Mouse (Mus musculus) erythroblast, embryonic 14.5 days (primary cell): Measurements from ENCODE around the gene Olfr1163. TPM values are rescaled to one million over a fixed set of nuclear protein-coding genes. Genes with fewer than 3 reads are reported as not detected.
"Not testable (repeated sequence)": the region's sequence is repeated elsewhere in the genome, so short reads cannot be mapped to it uniquely, and the experiment has no call there.

Experiments used
- H3K27me3 ChIP-seq: 2 replicates; pipeline ENCODE4 v1.6.1; 2012; ENCODE audit warnings: inconsistent platforms; ENCODE audit not compliant: control insufficient read depth
- H3K36me3 ChIP-seq: 2 replicates; pipeline ENCODE4 v1.6.1; 2012; ENCODE audit warnings: mild to moderate bottlenecking, inconsistent platforms; ENCODE audit not compliant: control insufficient read depth
- H3K4me1 ChIP-seq: 2 replicates; pipeline ENCODE4 v1.6.1; 2012; ENCODE audit warnings: inconsistent platforms; ENCODE audit not compliant: control insufficient read depth
- H3K4me3 ChIP-seq: replicated peaks from 2 replicates; pipeline ENCODE3; 2012; ENCODE audit warnings: moderate library complexity, mild to moderate bottlenecking, inconsistent platforms
- H3K9me3 ChIP-seq: 2 replicates; pipeline ENCODE4 v1.6.1; 2012; ENCODE audit warnings: low read length, inconsistent platforms, mixed read lengths; ENCODE audit not compliant: control insufficient read depth
- GATA1 ChIP-seq: IDR thresholded peaks from 2 replicates; pipeline ENCODE4 v1.6.1; 2012; ENCODE audit warnings: low read length, inconsistent platforms, mixed read lengths
- TAL1 ChIP-seq: IDR thresholded peaks from 3 replicates; pipeline ENCODE4 v1.6.1; 2012; ENCODE audit warnings: low read length, inconsistent platforms, mixed read lengths
- polyA plus RNA-seq: library from polyadenylated mRNA; stranded (reverse); fragments of >175 nt; gene quantifications from 2 replicates; pipeline ENCODE4 v1.2.3, GENCODE M21; 2012

Gene Olfr1163
- polyA plus RNA-seq: not detected in 2 replicates

- no peak within 1 kb of the TSS for H3K4me3 ChIP-seq
- no peaks in the 10 kb centered on the region for H3K4me1 ChIP-seq
- no peaks in the 10 kb centered on the region for H3K27me3 ChIP-seq
- no peak for TF ChIP-seq GATA1
- H3K36me3 ChIP-seq: no peaks in the 10 kb centered on the region
- no peaks in the 10 kb centered on the region; the same call in 1 of the 2 replicates for H3K9me3 ChIP-seq
These were observed at the start of gene Olfr1163 for GRCm38 (mm10) chr2:88071730-88072129. Gene Olfr1163 (minus strand): TSS chr2:88071830.

GRCm38 (mm10) chr2:88093866-88094265, 22.2 kb upstream of the Olfr1163 start, which contains the start of gene Olfr1164:
Gene Olfr1164 (minus strand): TSS chr2:88093966.
- TF ChIP-seq GATA1: no peak
- TF ChIP-seq TAL1: no peak
- H3K9me3 ChIP-seq: no peaks in the 10 kb centered on the region
- no peaks in the 10 kb centered on the region for H3K4me1 ChIP-seq
- no peak within 1 kb of the TSS for H3K4me3 ChIP-seq
- H3K27me3 ChIP-seq: no peaks in the 10 kb centered on the region
- H3K36me3 ChIP-seq: no peaks in the 10 kb centered on the region

- Histone ChIP-seq H3K36me3 (no peaks in the 10 kb centered on the region), H3K4me3 (no peak overlapping the region), H3K9me3 (peaks cover 3% of the 10 kb centered on the region; the same call in 1 of the 2 replicates), H3K27me3 (no peaks in the 10 kb centered on the region), H3K4me1 (no peaks in the 10 kb centered on the region)
- TF ChIP-seq TAL1: no peak
- no peak for TF ChIP-seq GATA1
These were observed 8.0 kb downstream of the Olfr1163 start for GRCm38 (mm10) chr2:88063587-88063986.

GRCm38 (mm10) chr2:88051029-88051428, 20.6 kb downstream of the Olfr1163 start, which contains the start of gene Olfr1162:
Gene Olfr1162 (minus strand): TSS chr2:88051129.
- Histone ChIP-seq H3K4me1 (no peaks in the 10 kb centered on the region), H3K4me3 (no peak within 1 kb of the TSS), H3K9me3 (peaks cover 2% of the 10 kb centered on the region; the same call in 1 of the 2 replicates), H3K27me3 (no peaks in the 10 kb centered on the region), H3K36me3 (no peaks in the 10 kb centered on the region)
- no peak for TF ChIP-seq TAL1
- no peak for TF ChIP-seq GATA1

GRCm38 (mm10) chr2:88037599-88037998, 34.0 kb downstream of the Olfr1163 start, which contains the start of gene Olfr73:
Gene Olfr73 (minus strand): TSS chr2:88037699.
- TF ChIP-seq TAL1 (no peak), GATA1 (no peak)
- H3K9me3 ChIP-seq: no peaks in the 10 kb centered on the region
- H3K27me3 ChIP-seq: no peaks in the 10 kb centered on the region
- H3K4me1 ChIP-seq: no peaks in the 10 kb centered on the region
- H3K36me3 ChIP-seq: no peaks in the 10 kb centered on the region
- no peak within 1 kb of the TSS for H3K4me3 ChIP-seq

GRCm38 (mm10) chr2:88022474-88022873, 49.2 kb downstream of the Olfr1163 start, which contains the start of gene Olfr1161:
Gene Olfr1161 (plus strand): TSS chr2:88022774.
- H3K36me3 ChIP-seq, H3K4me3 ChIP-seq, H3K4me1 ChIP-seq, H3K27me3 ChIP-seq, H3K9me3 ChIP-seq: not testable (repeated sequence)

Other genes with a start within 250 kb of the Olfr1163 start
- gene Olfr1148, start 241.3 kb downstream of the Olfr1163 start, polyA plus RNA-seq: not detected in 2 replicates
- not detected in 2 replicates for gene Olfr1150-ps1, start 227.8 kb downstream of the Olfr1163 start, polyA plus RNA-seq
- gene Olfr1151, start 216.0 kb downstream of the Olfr1163 start, polyA plus RNA-seq: 0.02 TPM in 1 of 2 replicates, not detected in the other
- gene Olfr1152, start 205.3 kb downstream of the Olfr1163 start, polyA plus RNA-seq: not detected in 2 replicates
- not detected in 2 replicates for gene Olfr1153, start 176.9 kb downstream of the Olfr1163 start, polyA plus RNA-seq
- gene Olfr1154, start 166.7 kb downstream of the Olfr1163 start, polyA plus RNA-seq: 0.06 TPM in 1 of 2 replicates, not detected in the other
- not detected in 2 replicates for gene Olfr1155, start 126.7 kb downstream of the Olfr1163 start, polyA plus RNA-seq
- not detected in 2 replicates for gene Olfr1156, start 118.7 kb downstream of the Olfr1163 start, polyA plus RNA-seq
- not detected in 2 replicates for gene Olfr1157, start 103.5 kb downstream of the Olfr1163 start, polyA plus RNA-seq
- gene Olfr74, start 97.2 kb downstream of the Olfr1163 start, polyA plus RNA-seq: not detected in 2 replicates
- gene Olfr1158, start 81.7 kb downstream of the Olfr1163 start, polyA plus RNA-seq: not detected in 2 replicates
- not detected in 2 replicates for gene Olfr1160, start 63.6 kb downstream of the Olfr1163 start, polyA plus RNA-seq
- not detected in 2 replicates for gene Olfr1161, start 49.1 kb downstream of the Olfr1163 start, polyA plus RNA-seq
- not detected in 2 replicates for gene Olfr73, start 34.1 kb downstream of the Olfr1163 start, polyA plus RNA-seq
- not detected in 2 replicates for gene Olfr1162, start 20.7 kb downstream of the Olfr1163 start, polyA plus RNA-seq
- not detected in 2 replicates for gene Olfr1164, start 22.1 kb upstream of the Olfr1163 start, polyA plus RNA-seq
- gene Olfr1166, start 56.4 kb upstream of the Olfr1163 start, polyA plus RNA-seq: not detected in 2 replicates
- not detected in 2 replicates for gene Olfr1167, start 83.4 kb upstream of the Olfr1163 start, polyA plus RNA-seq
- gene Olfr1168, start 110.0 kb upstream of the Olfr1163 start, polyA plus RNA-seq: not detected in 2 replicates
- not detected in 2 replicates for gene Olfr1170, start 156.5 kb upstream of the Olfr1163 start, polyA plus RNA-seq
- gene Olfr1173, start 208.0 kb upstream of the Olfr1163 start, polyA plus RNA-seq: not detected in 2 replicates
- gene Olfr1174-ps, start 243.3 kb upstream of the Olfr1163 start, polyA plus RNA-seq: not detected in 2 replicates